Mouse (Mus musculus) brain, embryonic 14.5 days (tissue): ENCODE data around the gene Rgl1.

Experiments
- CTCF ChIP-seq: fragments of 200-500 bp; IDR thresholded peaks from 2 replicates; pipeline ENCODE4 v1.5.1; 2012; ENCODE audit warnings: inconsistent platforms, mild to moderate bottlenecking, moderate library complexity, borderline replicate concordance; ENCODE audit not compliant: insufficient read depth, insufficient read length; ENCODE audit errors: extremely low read depth
- POLR2A ChIP-seq: fragments of 200-500 bp; IDR thresholded peaks from 2 replicates; pipeline ENCODE4 v1.6.1; 2012; ENCODE audit warnings: mild to moderate bottlenecking, inconsistent platforms, borderline replicate concordance; ENCODE audit not compliant: poor library complexity, insufficient read depth, insufficient read length, severe bottlenecking; ENCODE audit errors: extremely low read depth

DNA sequence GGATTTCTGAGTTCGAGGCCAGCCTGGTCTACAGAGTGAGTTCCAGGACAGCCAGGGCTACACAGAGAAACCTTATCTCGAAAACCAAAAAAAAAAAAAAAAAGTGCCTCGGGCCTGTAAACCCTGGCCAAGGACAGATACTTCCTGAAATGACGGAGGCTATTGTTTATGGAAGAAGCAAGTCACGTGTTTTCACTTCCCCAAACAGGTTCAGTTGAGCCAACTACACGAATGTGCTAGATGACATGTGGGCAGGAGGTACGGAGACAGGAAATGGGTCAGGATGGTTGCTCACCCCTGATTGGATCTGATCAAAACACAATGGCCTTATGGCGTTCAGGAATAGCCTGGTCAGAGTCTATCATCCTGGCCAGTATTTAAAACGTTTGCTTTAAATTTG, 32.0 kb upstream of the Rgl1 start:
- TF ChIP-seq CTCF (no peak), POLR2A (no peak)
